Mouse (Mus musculus) myocyte (in vitro differentiated cells): ENCODE data around the gene Rubcn. TPM values are rescaled to one million over a fixed set of nuclear protein-coding genes. Genes with fewer than 3 reads are reported as not detected.
A peak's percentile ranks its signal among the peaks of the same experiment; 100 is the strongest.

ENCODE experiments used
- H3K27me3 ChIP-seq: one replicate; pipeline ENCODE4 v1.6.1; 2011; ENCODE audit not compliant: control insufficient read depth, insufficient read depth, insufficient read length
- H3K36me3 ChIP-seq: one replicate; pipeline ENCODE4 v1.6.1; 2011; ENCODE audit not compliant: control insufficient read depth, insufficient read depth
- H3K4me2 ChIP-seq: one replicate; pipeline ENCODE4 v1.6.1; 2011; ENCODE audit warnings: low read depth, control low read depth
- H3K4me3 ChIP-seq: one replicate; pipeline ENCODE4 v1.5.1; 2011; ENCODE audit warnings: mild to moderate bottlenecking, control low read depth, moderate library complexity
- H3K79me2 ChIP-seq: one replicate; pipeline ENCODE4 v1.6.1; 2011; ENCODE audit not compliant: control insufficient read depth, insufficient read depth
- H3ac ChIP-seq: one replicate; pipeline ENCODE4 v1.6.1; 2011; ENCODE audit not compliant: control insufficient read depth, insufficient read length
- CEBPB ChIP-seq: IDR thresholded peaks from 2 replicates; pipeline ENCODE4 v1.6.1; 2011; ENCODE audit warnings: mild to moderate bottlenecking, moderate library complexity; ENCODE audit not compliant: poor library complexity, insufficient read depth, severe bottlenecking
- E2F4 ChIP-seq: IDR thresholded peaks from one replicate; pipeline ENCODE4 v1.6.1; 2011; ENCODE audit warnings: mild to moderate bottlenecking, control low read depth, moderate library complexity; ENCODE audit not compliant: insufficient read depth
- MAX ChIP-seq: IDR thresholded peaks from one replicate; pipeline ENCODE4 v1.6.1; 2011; ENCODE audit warnings: low read depth, mild to moderate bottlenecking, control low read depth
- MYOD1 ChIP-seq, 3 experiments: IDR thresholded peaks; one replicate each; pipeline ENCODE4 v1.6.1; 2011; ENCODE audit warnings: control low read depth in 2 of 3, low read depth in 2 of 3, mild to moderate bottlenecking in 2 of 3, moderate library complexity in 1 of 3; ENCODE audit not compliant: insufficient read length in 2 of 3, control insufficient read depth in 1 of 3
- MYOG ChIP-seq, 3 experiments: IDR thresholded peaks; one replicate each; pipeline ENCODE4 v1.6.1; 2011; ENCODE audit warnings: control low read depth in 2 of 3, low read depth in 2 of 3, mild to moderate bottlenecking in 2 of 3; ENCODE audit not compliant: insufficient read length in 2 of 3, control insufficient read depth in 1 of 3, insufficient read depth in 1 of 3
- POLR2A ChIP-seq: IDR thresholded peaks from one replicate; pipeline ENCODE4 v1.6.1; 2011; ENCODE audit warnings: low read depth, mild to moderate bottlenecking, control low read depth, moderate library complexity; ENCODE audit not compliant: insufficient read length
- POLR2AphosphoS2 ChIP-seq: IDR thresholded peaks from one replicate; pipeline ENCODE4 v1.6.1; 2011; ENCODE audit warnings: low read depth, control low read depth; ENCODE audit not compliant: insufficient read length
- REST ChIP-seq: IDR thresholded peaks from one replicate; pipeline ENCODE4 v1.6.1; 2011; ENCODE audit warnings: mild to moderate bottlenecking, control low read depth, moderate library complexity; ENCODE audit not compliant: insufficient read depth, insufficient read length
- SRF ChIP-seq: IDR thresholded peaks from one replicate; pipeline ENCODE4 v1.6.1; 2011; ENCODE audit warnings: low read depth; ENCODE audit not compliant: control insufficient read depth, insufficient read length
- TCF12 ChIP-seq: IDR thresholded peaks from one replicate; pipeline ENCODE4 v1.6.1; 2011; ENCODE audit warnings: mild to moderate bottlenecking, control low read depth; ENCODE audit not compliant: poor library complexity, insufficient read depth, severe bottlenecking
- TCF3 ChIP-seq: IDR thresholded peaks from one replicate; pipeline ENCODE4 v1.6.1; 2011; ENCODE audit warnings: low read depth, control low read depth; ENCODE audit not compliant: insufficient read length
- USF1 ChIP-seq: IDR thresholded peaks from one replicate; pipeline ENCODE4 v1.6.1; 2011; ENCODE audit warnings: low read depth, mild to moderate bottlenecking, control low read depth, moderate library complexity
- polyA plus RNA-seq: library from polyadenylated mRNA; unstranded; fragments of >200 nt; fragmentation: generic; extraction: Trizol; gene quantifications from one replicate; pipeline ENCODE4 v1.2.1, GENCODE M21; 2012; ENCODE audit warnings: missing spikeins

Gene Rubcn
- polyA plus RNA-seq, 1 experiment = 34.0 TPM

GRCm38 (mm10) chr16:32913937-32914881, 36.6 kb upstream of the Rubcn start, which contains the start of gene Lrch3:
Gene Lrch3 (plus strand): TSS chr16:32914100.
- TF ChIP-seq MAX (no peak), POLR2A (peak; percentile 96), POLR2AphosphoS2 (peak; percentile 95), MYOG (IDR thresholded peaks at IDR 0.05; ENCODE audit: control insufficient read depth in 1 of 3, insufficient read depth in 1 of 3, insufficient read length in 2 of 3, low read depth in 2 of 3) (peak in 1 of 3 experiments; percentile 29)
- peak within 1 kb of the TSS; percentile 97 for H3K4me2 ChIP-seq
- H3K36me3 ChIP-seq = no peaks in the 10 kb centered on the region
- H3K79me2 ChIP-seq = peaks cover 50% of the 10 kb centered on the region
- no peaks in the 10 kb centered on the region for H3K27me3 ChIP-seq
- peak within 1 kb of the TSS; percentile 84 for H3ac ChIP-seq
- H3K4me3 ChIP-seq = peak within 1 kb of the TSS; percentile 64

DNA sequence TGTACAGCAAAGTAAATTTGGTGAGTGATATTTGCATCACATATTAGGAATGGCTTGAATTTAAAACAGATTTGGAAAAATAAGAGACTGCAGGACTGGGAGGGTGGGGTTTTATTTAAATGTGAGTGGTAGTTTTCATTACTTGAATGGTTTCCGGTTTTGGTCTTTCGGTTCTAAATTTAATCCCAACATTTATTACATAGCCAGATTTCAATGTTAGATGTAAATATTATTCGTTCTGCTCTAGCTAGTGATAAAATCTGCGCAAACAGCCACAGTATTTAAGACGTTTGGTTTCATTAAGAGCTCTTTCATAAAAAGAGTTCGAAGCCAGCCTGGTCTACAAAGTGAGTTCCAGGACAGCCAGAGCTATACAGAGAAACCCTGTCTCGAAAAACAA, 35.6 kb upstream of the Rubcn start:
- Histone ChIP-seq H3ac (no peak overlapping the region), H3K27me3 (no peaks in the 10 kb centered on the region), H3K79me2 (peaks cover 40% of the 10 kb centered on the region), H3K4me2 (peak overlapping the region; percentile 97), H3K4me3 (peak overlapping the region; percentile 64), H3K36me3 (no peaks in the 10 kb centered on the region)
- TF ChIP-seq CEBPB = no peak
- no peak for TF ChIP-seq MYOG (IDR thresholded peaks at IDR 0.05; ENCODE audit: control insufficient read depth in 1 of 3, insufficient read depth in 1 of 3, insufficient read length in 2 of 3, low read depth in 2 of 3)
- TF ChIP-seq REST = no peak
- no peak for TF ChIP-seq SRF
- TF ChIP-seq TCF3 = no peak
- no peak for TF ChIP-seq MYOD1 (IDR thresholded peaks at IDR 0.05; ENCODE audit: control insufficient read depth in 1 of 3, insufficient read length in 2 of 3, low read depth in 2 of 3)
- no peak for TF ChIP-seq POLR2A
- no peak for TF ChIP-seq POLR2AphosphoS2
- TF ChIP-seq TCF12 = no peak
- no peak for TF ChIP-seq MAX

GRCm38 (mm10) chr16:32906727-32907126, 29.2 kb upstream of the Rubcn start:
- H3K79me2 ChIP-seq = no peaks in the 10 kb centered on the region
- H3ac ChIP-seq = no peak overlapping the region
- peaks cover 19% of the 10 kb centered on the region for H3K36me3 ChIP-seq
- no peak overlapping the region for H3K4me3 ChIP-seq
- H3K27me3 ChIP-seq = no peaks in the 10 kb centered on the region
- H3K4me2 ChIP-seq = peak overlapping the region; percentile 26
- no peak for TF ChIP-seq E2F4
- peak; percentile 16 for TF ChIP-seq USF1
- no peak for TF ChIP-seq MYOD1 (IDR thresholded peaks at IDR 0.05; ENCODE audit: control insufficient read depth in 1 of 3, insufficient read length in 2 of 3, low read depth in 2 of 3)
- no peak for TF ChIP-seq SRF

DNA sequence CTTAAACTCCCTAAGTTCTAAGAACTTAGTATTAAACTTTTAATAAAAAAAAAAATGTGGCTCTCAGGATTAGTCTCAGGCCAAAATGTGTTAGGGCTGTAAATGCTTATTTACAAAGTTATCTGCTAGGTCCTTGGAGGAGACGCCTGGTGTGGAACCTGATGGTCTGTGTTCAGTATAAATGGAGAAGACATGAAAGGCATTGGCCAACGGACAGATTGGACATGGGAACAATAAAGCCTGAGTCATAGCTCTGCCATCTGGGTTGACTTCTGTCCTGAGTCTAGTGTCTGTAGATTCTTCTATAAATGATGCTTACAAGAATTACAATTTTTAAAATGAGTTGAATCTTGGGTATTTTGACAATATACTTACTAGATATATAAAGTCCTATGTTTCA, 28.6 kb upstream of the Rubcn start:
- no peak overlapping the region for H3K4me3 ChIP-seq
- no peak overlapping the region for H3K4me2 ChIP-seq
- no peak overlapping the region for H3ac ChIP-seq
- no peaks in the 10 kb centered on the region for H3K27me3 ChIP-seq
- TF ChIP-seq MYOD1 (IDR thresholded peaks at IDR 0.05; ENCODE audit: control insufficient read depth in 1 of 3, insufficient read length in 2 of 3, low read depth in 2 of 3) (no peak), E2F4 (no peak), MYOG (IDR thresholded peaks at IDR 0.05; ENCODE audit: control insufficient read depth in 1 of 3, insufficient read depth in 1 of 3, insufficient read length in 2 of 3, low read depth in 2 of 3) (no peak)
- H3K36me3 ChIP-seq = peaks cover 24% of the 10 kb centered on the region
- H3K79me2 ChIP-seq = no peaks in the 10 kb centered on the region

GRCm38 (mm10) chr16:32902051-32902428, 24.5 kb upstream of the Rubcn start:
- Histone ChIP-seq H3K4me2 (no peak overlapping the region), H3K4me3 (no peak overlapping the region), H3K79me2 (no peaks in the 10 kb centered on the region), H3ac (no peak overlapping the region), H3K27me3 (no peaks in the 10 kb centered on the region), H3K36me3 (peaks cover 54% of the 10 kb centered on the region)
- TF ChIP-seq POLR2AphosphoS2 = no peak
- no peak for TF ChIP-seq E2F4
- no peak for TF ChIP-seq SRF
- TF ChIP-seq USF1 = no peak
- no peak for TF ChIP-seq MAX
- TF ChIP-seq TCF3 = no peak
- no peak for TF ChIP-seq MYOG (IDR thresholded peaks at IDR 0.05; ENCODE audit: control insufficient read depth in 1 of 3, insufficient read depth in 1 of 3, insufficient read length in 2 of 3, low read depth in 2 of 3)
- no peak for TF ChIP-seq MYOD1 (IDR thresholded peaks at IDR 0.05; ENCODE audit: control insufficient read depth in 1 of 3, insufficient read length in 2 of 3, low read depth in 2 of 3)
- no peak for TF ChIP-seq REST
- no peak for TF ChIP-seq POLR2A
- TF ChIP-seq CEBPB = no peak
